Mouse (Mus musculus): ENCODE data around the gene Tnf. TPM values are rescaled to one million over a fixed set of nuclear protein-coding genes. Genes with fewer than 3 reads are reported as not detected.

Tnf gene
- polyA plus RNA-seq, 1 experiment from 2014 or later = not detected

GRCm38 (mm10) chr17:35232043-35232442, 30.2 kb upstream of the Tnf start:
- Histone ChIP-seq H3K9me3 (no peaks in the 10 kb centered on the region), H3K27me3 (replicated peaks) (no peaks in the 10 kb centered on the region), H3K9ac (no peak overlapping the region), H3K36me3 (replicated peaks) (peaks cover 18% of the 10 kb centered on the region), H3K4me2 (peak overlapping the region; percentile 31), H3K4me1 (peaks cover 35% of the 10 kb centered on the region), H3K4me3 (0 out of 2 replicates have a peak overlapping the region, but pooled peaks have one; percentile 15), H3K27ac (no peak overlapping the region)
- WGBS = 14% methylated on average over 12 of the region's 12 CpGs
- no peak for ATAC-seq (replicated peaks)

- Histone ChIP-seq H3K4me2 (no peak overlapping the region), H3K4me3 (no peak overlapping the region), H3K27me3 (replicated peaks) (no peaks in the 10 kb centered on the region), H3K9ac (no peak overlapping the region), H3K9me3 (no peaks in the 10 kb centered on the region), H3K4me1 (peaks cover 32% of the 10 kb centered on the region), H3K36me3 (replicated peaks) (peaks cover 18% of the 10 kb centered on the region), H3K27ac (no peak overlapping the region)
- WGBS = 96% methylated on average over 10 of the region's 10 CpGs
- no peak for ATAC-seq (replicated peaks)
These were observed 29.2 kb upstream of the Tnf start for GRCm38 (mm10) chr17:35231022-35231421.

GRCm38 (mm10) chr17:35226561-35227046, 24.8 kb upstream of the Tnf start:
- H3K27ac ChIP-seq = no peak overlapping the region
- H3K4me2 ChIP-seq = no peak overlapping the region
- WGBS = 89% methylated on average over 14 of the region's 14 CpGs
- H3K9ac ChIP-seq = no peak overlapping the region
- peaks cover under 1% of the 10 kb centered on the region; the same call in 1 of the 2 replicates for H3K4me1 ChIP-seq
- H3K4me3 ChIP-seq = no peak overlapping the region
- no peaks in the 10 kb centered on the region for H3K9me3 ChIP-seq
- no peaks in the 10 kb centered on the region for H3K27me3 ChIP-seq (replicated peaks)
- ATAC-seq (replicated peaks) = no peak
- H3K36me3 ChIP-seq (replicated peaks) = peaks cover 18% of the 10 kb centered on the region

- H3K9me3 ChIP-seq = no peaks in the 10 kb centered on the region
- no peaks in the 10 kb centered on the region for H3K27me3 ChIP-seq (replicated peaks)
- no peak overlapping the region for H3K27ac ChIP-seq
- ATAC-seq (replicated peaks) = no peak
- no peak overlapping the region for H3K9ac ChIP-seq
- WGBS = 96% methylated on average over 5 of the region's 5 CpGs
- H3K36me3 ChIP-seq (replicated peaks) = peaks cover 18% of the 10 kb centered on the region
- no peak overlapping the region for H3K4me3 ChIP-seq
- no peaks in the 10 kb centered on the region for H3K4me1 ChIP-seq
- H3K4me2 ChIP-seq = no peak overlapping the region
These were observed 23.6 kb upstream of the Tnf start for GRCm38 (mm10) chr17:35225456-35225855.

GRCm38 (mm10) chr17:35224641-35225040, 22.8 kb upstream of the Tnf start:
- no peak for ATAC-seq (replicated peaks)

GRCm38 (mm10) chr17:35222299-35222698, 20.5 kb upstream of the Tnf start:
- 84% methylated on average over 6 of the region's 6 CpGs for WGBS
- Histone ChIP-seq H3K9me3 (no peaks in the 10 kb centered on the region), H3K9ac (no peak overlapping the region), H3K27me3 (replicated peaks) (no peaks in the 10 kb centered on the region), H3K36me3 (replicated peaks) (0 out of 2 replicates have a peak, but pooled peaks cover 9% of the 10 kb centered on the region), H3K27ac (no peak overlapping the region), H3K4me3 (no peak overlapping the region), H3K4me2 (no peak overlapping the region), H3K4me1 (no peaks in the 10 kb centered on the region)
- ATAC-seq (replicated peaks) = no peak

More at GRCm38 (mm10) chr17:35224641-35225040, 22.8 kb upstream of the Tnf start:
- Histone ChIP-seq H3K4me3 (no peak overlapping the region), H3K27me3 (replicated peaks) (no peaks in the 10 kb centered on the region), H3K4me1 (no peaks in the 10 kb centered on the region), H3K9me3 (no peaks in the 10 kb centered on the region), H3K36me3 (replicated peaks) (peaks cover 20% of the 10 kb centered on the region), H3K4me2 (no peak overlapping the region), H3K27ac (no peak overlapping the region), H3K9ac (no peak overlapping the region)
- 96% methylated on average over 4 of the region's 4 CpGs for WGBS

- WGBS = 75% methylated on average over 28 of the region's 28 CpGs
- Histone ChIP-seq H3K9ac (no peak within 1 kb of the TSS), H3K9me3 (no peaks in the 10 kb centered on the region), H3K36me3 (replicated peaks) (0 out of 2 replicates have a peak, but pooled peaks cover 9% of the 10 kb centered on the region), H3K27me3 (replicated peaks) (no peaks in the 10 kb centered on the region), H3K4me1 (no peaks in the 10 kb centered on the region), H3K4me3 (no peak within 1 kb of the TSS), H3K27ac (no peak within 1 kb of the TSS), H3K4me2 (no peak within 1 kb of the TSS)
- no peak for ATAC-seq (replicated peaks)
These were observed 18.5 kb upstream of the Tnf start, which contains the start of gene Gm16181 for GRCm38 (mm10) chr17:35220156-35220952. Gene Gm16181, plus strand, starts transcription at chr17:35220834.

GRCm38 (mm10) chr17:35219601-35220041, 17.8 kb upstream of the Tnf start:
- no peaks in the 10 kb centered on the region for H3K4me1 ChIP-seq
- no peaks in the 10 kb centered on the region for H3K9me3 ChIP-seq
- WGBS = 90% methylated on average over 6 of the region's 6 CpGs
- H3K36me3 ChIP-seq (replicated peaks) = 0 out of 2 replicates have a peak, but pooled peaks cover 9% of the 10 kb centered on the region
- H3K27me3 ChIP-seq (replicated peaks) = no peaks in the 10 kb centered on the region
- no peak overlapping the region for H3K27ac ChIP-seq
- no peak overlapping the region for H3K9ac ChIP-seq
- no peak for ATAC-seq (replicated peaks)
- H3K4me2 ChIP-seq = no peak overlapping the region
- H3K4me3 ChIP-seq = no peak overlapping the region

GRCm38 (mm10) chr17:35218516-35219193, 16.8 kb upstream of the Tnf start:
- Histone ChIP-seq H3K9me3 (no peaks in the 10 kb centered on the region), H3K27ac (no peak overlapping the region), H3K4me3 (no peak overlapping the region), H3K27me3 (replicated peaks) (no peaks in the 10 kb centered on the region), H3K4me2 (no peak overlapping the region), H3K4me1 (no peaks in the 10 kb centered on the region), H3K9ac (no peak overlapping the region), H3K36me3 (replicated peaks) (0 out of 2 replicates have a peak, but pooled peaks cover 9% of the 10 kb centered on the region)
- WGBS = 76% methylated on average over 18 of the region's 18 CpGs
- no peak for ATAC-seq (replicated peaks)

- no peak for ATAC-seq (replicated peaks)
- Histone ChIP-seq H3K27ac (no peak overlapping the region), H3K4me3 (no peak overlapping the region), H3K4me2 (no peak overlapping the region), H3K9me3 (no peaks in the 10 kb centered on the region), H3K4me1 (no peaks in the 10 kb centered on the region), H3K36me3 (replicated peaks) (no peaks in the 10 kb centered on the region), H3K27me3 (replicated peaks) (no peaks in the 10 kb centered on the region), H3K9ac (no peak overlapping the region)
- WGBS = 94% methylated on average over 5 of the region's 5 CpGs
These were observed 11.3 kb upstream of the Tnf start for GRCm38 (mm10) chr17:35213071-35213470.

GRCm38 (mm10) chr17:35210593-35210992, 8.8 kb upstream of the Tnf start:
- Histone ChIP-seq H3K9me3 (no peaks in the 10 kb centered on the region), H3K4me1 (no peaks in the 10 kb centered on the region), H3K4me2 (no peak overlapping the region), H3K9ac (no peak overlapping the region), H3K27ac (no peak overlapping the region), H3K4me3 (no peak overlapping the region), H3K27me3 (replicated peaks) (no peaks in the 10 kb centered on the region), H3K36me3 (replicated peaks) (no peaks in the 10 kb centered on the region)
- 79% methylated on average over 3 of the region's 3 CpGs for WGBS
- ATAC-seq (replicated peaks) = no peak

GRCm38 (mm10) chr17:35209785-35210535, 8.2 kb upstream of the Tnf start:
- Histone ChIP-seq H3K27ac (no peak overlapping the region), H3K4me1 (no peaks in the 10 kb centered on the region), H3K9me3 (no peaks in the 10 kb centered on the region), H3K36me3 (replicated peaks) (no peaks in the 10 kb centered on the region), H3K4me3 (no peak overlapping the region), H3K4me2 (no peak overlapping the region), H3K27me3 (replicated peaks) (no peaks in the 10 kb centered on the region), H3K9ac (no peak overlapping the region)
- no peak for ATAC-seq (replicated peaks)
- 68% methylated on average over 12 of the region's 12 CpGs for WGBS

Measured in midbrain, embryonic 15.5 days (tissue).